Mouse (Mus musculus): ENCODE data around the gene Thnsl1.

- TF ChIP-seq POLR2A (IDR thresholded peaks at IDR 0.05; ENCODE audit: insufficient read depth, low read length) (no peak), CTCF (IDR thresholded peaks at IDR 0.05; ENCODE audit: low read depth, low read length) (no peak)
Observed at GRCm38 (mm10) chr2:21231147-21231546, 25.6 kb downstream of the Thnsl1 start.
